Mouse (Mus musculus): ENCODE data around the gene Olfr293.

Gene Olfr293

GRCm38 (mm10) chr7:86648761-86649160 lies at the start of gene Olfr293:
Gene Olfr293, plus strand, starts transcription at chr7:86649061.
- DNase-seq (ENCODE audit: low spot score): no peak

GRCm38 (mm10) chr7:86616543-86616942 lies 32.3 kb upstream of the Olfr293 start, which contains the start of gene Olfr294:
Gene Olfr294, minus strand, starts transcription at chr7:86616643.
- DNase-seq (ENCODE audit: low spot score): no peak

DNA sequence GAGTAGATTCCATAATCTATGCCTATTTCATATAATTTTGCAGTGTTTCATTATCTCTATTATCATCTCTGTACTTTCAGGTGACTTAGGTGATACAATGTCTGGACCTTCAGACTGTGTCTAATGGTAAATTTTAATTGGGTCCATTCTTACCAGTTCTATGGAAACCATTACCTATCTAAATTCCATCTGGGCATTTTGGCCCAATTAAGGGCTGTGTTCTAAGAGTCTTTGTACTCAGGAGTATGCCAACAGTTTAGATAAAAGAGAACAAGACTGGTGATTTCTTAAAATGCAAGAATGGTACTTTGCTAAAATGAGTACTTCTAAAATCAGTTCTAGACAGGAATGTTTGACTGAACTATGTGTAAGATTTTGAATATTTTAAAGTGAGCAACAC lies 39.2 kb downstream of the Olfr293 start, which contains the start of gene Olfr292:
TSS of gene Olfr292 (plus strand) at position 301 of the 400 bp plus-strand sequence.
- DNase-seq (ENCODE audit: low spot score): no peak
